Mouse (Mus musculus): Measurements from ENCODE around the gene Fcho1. TPM values are rescaled to one million over a fixed set of nuclear protein-coding genes. Genes with fewer than 3 reads are reported as not detected.

Fcho1 gene
- polyA plus RNA-seq, 1 experiment from 2014 or later, result 7.4 TPM

Other genes with a start within 250 kb of the Fcho1 start
- gene Ano8, start 239.8 kb downstream of the Fcho1 start, polyA plus RNA-seq (2014; fragmentation: Nextera tagmentation; extraction: Ambion mirVana), result 2.3 TPM in 2 replicates
- gene Gtpbp3, start 237.6 kb downstream of the Fcho1 start, polyA plus RNA-seq (2014; fragmentation: Nextera tagmentation; extraction: Ambion mirVana), result 7.1 and 7.2 TPM in 2 replicates
- 67.1 and 67.5 TPM in 2 replicates for gene Plvap, start 214.0 kb downstream of the Fcho1 start, polyA plus RNA-seq (2014; fragmentation: Nextera tagmentation; extraction: Ambion mirVana)
- gene Ccdc194, start 200.0 kb downstream of the Fcho1 start, polyA plus RNA-seq (2014; fragmentation: Nextera tagmentation; extraction: Ambion mirVana), result 0.41 and 0.58 TPM in 2 replicates
- gene Bst2, start 188.3 kb downstream of the Fcho1 start, polyA plus RNA-seq (2014; fragmentation: Nextera tagmentation; extraction: Ambion mirVana), result 7.6 and 10.9 TPM in 2 replicates
- 103 and 105 TPM in 2 replicates for gene Mvb12a, start 182.8 kb downstream of the Fcho1 start, polyA plus RNA-seq (2014; fragmentation: Nextera tagmentation; extraction: Ambion mirVana)
- 1.4 and 1.9 TPM in 2 replicates for gene Tmem221, start 166.8 kb downstream of the Fcho1 start, polyA plus RNA-seq (2014; fragmentation: Nextera tagmentation; extraction: Ambion mirVana)
- gene Nxnl1, start 159.1 kb downstream of the Fcho1 start, polyA plus RNA-seq (2014; fragmentation: Nextera tagmentation; extraction: Ambion mirVana), result not detected in 2 replicates
- gene Slc27a1, start 156.8 kb downstream of the Fcho1 start, polyA plus RNA-seq (2014; fragmentation: Nextera tagmentation; extraction: Ambion mirVana), result 28.2 and 29.4 TPM in 2 replicates
- 258 and 266 TPM in 2 replicates for gene Pgls, start 133.5 kb downstream of the Fcho1 start, polyA plus RNA-seq (2014; fragmentation: Nextera tagmentation; extraction: Ambion mirVana)
- 3.4 and 4.5 TPM in 2 replicates for gene Fam129c, start 128.1 kb downstream of the Fcho1 start, polyA plus RNA-seq (2014; fragmentation: Nextera tagmentation; extraction: Ambion mirVana)
- gene Colgalt1, start 114.7 kb downstream of the Fcho1 start, polyA plus RNA-seq (2014; fragmentation: Nextera tagmentation; extraction: Ambion mirVana), result 87.6 and 89.1 TPM in 2 replicates
- 1.4 and 1.7 TPM in 2 replicates for gene Unc13a, start 54.0 kb downstream of the Fcho1 start, polyA plus RNA-seq (2014; fragmentation: Nextera tagmentation; extraction: Ambion mirVana)
- 5.4 and 6.0 TPM in 2 replicates for gene Jak3, start 49.4 kb downstream of the Fcho1 start, polyA plus RNA-seq (2014; fragmentation: Nextera tagmentation; extraction: Ambion mirVana)
- gene Insl3, start 36.5 kb downstream of the Fcho1 start, polyA plus RNA-seq (2014; fragmentation: Nextera tagmentation; extraction: Ambion mirVana), result 1.3 and 1.7 TPM in 2 replicates
- gene B3gnt3, start 23.9 kb downstream of the Fcho1 start, polyA plus RNA-seq (2014; fragmentation: Nextera tagmentation; extraction: Ambion mirVana), result 4.7 and 5.4 TPM in 2 replicates
- gene Zfp709, start 156.3 kb upstream of the Fcho1 start, polyA plus RNA-seq (2014; fragmentation: Nextera tagmentation; extraction: Ambion mirVana), result 7.1 and 7.3 TPM in 2 replicates
- 7.3 and 7.4 TPM in 2 replicates for gene Zfp882, start 182.9 kb upstream of the Fcho1 start, polyA plus RNA-seq (2014; fragmentation: Nextera tagmentation; extraction: Ambion mirVana)
- 27.5 and 29.9 TPM in 2 replicates for gene Zfp617, start 182.9 kb upstream of the Fcho1 start, polyA plus RNA-seq (2014; fragmentation: Nextera tagmentation; extraction: Ambion mirVana)
- gene Zfp961, start 225.3 kb upstream of the Fcho1 start, polyA plus RNA-seq (2014; fragmentation: Nextera tagmentation; extraction: Ambion mirVana), result 22.3 and 27.4 TPM in 2 replicates